Mouse (Mus musculus) liver, adult 2 months (tissue): ENCODE measurements around the gene Rras. TPM values are rescaled to one million over a fixed set of nuclear protein-coding genes. Genes with fewer than 3 reads are reported as not detected.

Source experiments
- DNase-seq: peaks from one replicate; pipeline ENCODE4 v3.0.0-alpha.2; 2011; ENCODE audit warnings: low read depth, low spot score; ENCODE audit errors: extremely low read depth
- H3K27ac ChIP-seq: fragments of 200-500 bp; replicated peaks from 2 replicates; pipeline ENCODE4 v1.5.1; 2012; ENCODE audit warnings: low read depth, mild to moderate bottlenecking, control low read depth, inconsistent platforms, low read length; ENCODE audit not compliant: insufficient read depth
- H3K27me3 ChIP-seq: fragments of 200-500 bp; 2 replicates; pipeline ENCODE4 v1.6.1; 2012; ENCODE audit warnings: mild to moderate bottlenecking, moderate library complexity, low read length, inconsistent platforms; ENCODE audit not compliant: control insufficient read depth, insufficient read depth
- H3K36me3 ChIP-seq: fragments of 200-500 bp; 2 replicates; pipeline ENCODE4 v1.6.1; 2012; ENCODE audit warnings: low read length, inconsistent platforms; ENCODE audit not compliant: control insufficient read depth, insufficient read depth
- H3K4me1 ChIP-seq: fragments of 200-500 bp; 2 replicates; pipeline ENCODE4 v1.6.1; 2011; ENCODE audit warnings: low read length; ENCODE audit not compliant: control insufficient read depth, insufficient read depth
- H3K4me3 ChIP-seq: fragments of 200-500 bp; 2 replicates; pipeline ENCODE4 v1.5.1; 2011; ENCODE audit warnings: low read depth, mild to moderate bottlenecking, control low read depth, low read length, moderate library complexity; ENCODE audit not compliant: insufficient read depth
- H3K79me2 ChIP-seq: fragments of 200-500 bp; 2 replicates; pipeline ENCODE4 v1.6.1; 2012; ENCODE audit warnings: inconsistent platforms, mild to moderate bottlenecking, low read length, moderate library complexity; ENCODE audit not compliant: control insufficient read depth, insufficient read depth
- H3K9ac ChIP-seq: fragments of 200-500 bp; 2 replicates; pipeline ENCODE4 v1.6.1; 2012; ENCODE audit warnings: low read depth, mild to moderate bottlenecking, control low read depth, inconsistent platforms, low read length
- CTCF ChIP-seq: fragments of 200-500 bp; IDR thresholded peaks from 2 replicates; pipeline ENCODE4 v1.5.1; 2011; ENCODE audit warnings: low read depth, low read length, control low read depth
- POLR2A ChIP-seq: fragments of 200-500 bp; IDR thresholded peaks from 2 replicates; pipeline ENCODE4 v1.6.1; 2011; ENCODE audit warnings: low read length, control low read depth; ENCODE audit not compliant: insufficient read depth; ENCODE audit errors: extremely low read depth
- WGBS: fragments of 180-500 bp; shearing (Covaris S2); methylation state at CpG from one replicate; pipeline ENCODE4 v1.1.7; 2018; 5-methylcytosine and 5-hydroxymethylcytosine counted together
- polyA plus RNA-seq: library from polyadenylated mRNA; depleted of rRNA; stranded (reverse); fragments of >200 nt; gene quantifications from 2 replicates; pipeline ENCODE4 v1.2.3, GENCODE M21; 2012
- total RNA-seq: library from RNA; depleted of rRNA; stranded (reverse); fragments of >200 nt; gene quantifications from 2 replicates; pipeline ENCODE4 v1.2.3, GENCODE M21; 2014

Rras gene
- total and polyA plus RNA-seq, 2 experiments, result 8.9 to 54.9 TPM

GRCm38 (mm10) chr7:45040851-45041250, 23.1 kb downstream of the Rras start:
- TF ChIP-seq CTCF (no peak), POLR2A (no peak)
- no peak for DNase-seq
- WGBS, result 94% methylated on average over 9 of the region's 9 CpGs
- no peak overlapping the region for H3K9ac ChIP-seq
- peaks cover 11% of the 10 kb centered on the region for H3K36me3 ChIP-seq
- no peak overlapping the region for H3K4me3 ChIP-seq
- H3K27me3 ChIP-seq, result no peaks in the 10 kb centered on the region
- no peaks in the 10 kb centered on the region; the same call in none of the 2 replicates for H3K79me2 ChIP-seq
- H3K4me1 ChIP-seq, result no peaks in the 10 kb centered on the region
- H3K27ac ChIP-seq, result no peak overlapping the region

GRCm38 (mm10) chr7:45043307-45043706, 25.5 kb downstream of the Rras start:
- peaks cover 1% of the 10 kb centered on the region for H3K79me2 ChIP-seq
- H3K36me3 ChIP-seq, result peaks cover 11% of the 10 kb centered on the region; the same call in 1 of the 2 replicates
- TF ChIP-seq CTCF (no peak), POLR2A (no peak)
- no peak overlapping the region for H3K4me3 ChIP-seq
- H3K27me3 ChIP-seq, result no peaks in the 10 kb centered on the region
- H3K4me1 ChIP-seq, result no peaks in the 10 kb centered on the region
- no peak overlapping the region for H3K9ac ChIP-seq
- 94% methylated on average over 14 of the region's 14 CpGs for WGBS
- DNase-seq, result no peak
- H3K27ac ChIP-seq, result no peak overlapping the region

- peaks cover 10% of the 10 kb centered on the region; the same call in 1 of the 2 replicates for H3K36me3 ChIP-seq
- no peak overlapping the region for H3K9ac ChIP-seq
- no peak for DNase-seq
- H3K4me1 ChIP-seq, result no peaks in the 10 kb centered on the region
- no peaks in the 10 kb centered on the region for H3K27me3 ChIP-seq
- no peak overlapping the region for H3K4me3 ChIP-seq
- TF ChIP-seq CTCF (no peak), POLR2A (no peak)
- H3K79me2 ChIP-seq, result peaks cover 5% of the 10 kb centered on the region
- 95% methylated on average over 22 of the region's 22 CpGs for WGBS
- H3K27ac ChIP-seq, result no peak overlapping the region
These were observed 28.0 kb downstream of the Rras start for GRCm38 (mm10) chr7:45045741-45046140.

- no peak for TF ChIP-seq POLR2A
- TF ChIP-seq CTCF, result no peak
- H3K4me3 ChIP-seq, result no peak overlapping the region
- peaks cover 6% of the 10 kb centered on the region for H3K4me1 ChIP-seq
- WGBS, result 95% methylated on average over 26 of the region's 26 CpGs
- no peak for DNase-seq
- no peak overlapping the region for H3K9ac ChIP-seq
- no peaks in the 10 kb centered on the region for H3K27me3 ChIP-seq
- no peak overlapping the region for H3K27ac ChIP-seq
- peaks cover 8% of the 10 kb centered on the region for H3K79me2 ChIP-seq
- H3K36me3 ChIP-seq, result peaks cover 10% of the 10 kb centered on the region; the same call in 1 of the 2 replicates
These were observed 29.1 kb downstream of the Rras start for GRCm38 (mm10) chr7:45046853-45047350.

GRCm38 (mm10) chr7:45047491-45047890, 29.7 kb downstream of the Rras start:
- no peak for TF ChIP-seq CTCF
- no peak for TF ChIP-seq POLR2A
- WGBS, result 99% methylated on average over 14 of the region's 14 CpGs

GRCm38 (mm10) chr7:45048001-45048890, 30.5 kb downstream of the Rras start:
- Histone ChIP-seq H3K79me2 (peaks cover 11% of the 10 kb centered on the region), H3K4me1 (peaks cover 7% of the 10 kb centered on the region), H3K9ac (no peak overlapping the region), H3K27me3 (no peaks in the 10 kb centered on the region), H3K27ac (no peak overlapping the region), H3K4me3 (no peak overlapping the region), H3K36me3 (peaks cover 5% of the 10 kb centered on the region; the same call in 1 of the 2 replicates)
- WGBS, result 95% methylated on average over 38 of the region's 38 CpGs
- no peak for DNase-seq
- TF ChIP-seq CTCF (no peak), POLR2A (no peak)

More at GRCm38 (mm10) chr7:45047491-45047890, 29.7 kb downstream of the Rras start:
- peaks cover 7% of the 10 kb centered on the region for H3K4me1 ChIP-seq
- H3K36me3 ChIP-seq, result peaks cover 5% of the 10 kb centered on the region; the same call in 1 of the 2 replicates
- no peak for DNase-seq
- no peak overlapping the region for H3K9ac ChIP-seq
- H3K4me3 ChIP-seq, result no peak overlapping the region
- H3K79me2 ChIP-seq, result peaks cover 11% of the 10 kb centered on the region
- no peak overlapping the region for H3K27ac ChIP-seq
- H3K27me3 ChIP-seq, result no peaks in the 10 kb centered on the region
